Mouse (Mus musculus) bone marrow macrophage, adult 2 months (primary cell): Measurements from ENCODE around the gene Tnfrsf13c.

ENCODE experiments used
- CTCF ChIP-seq: IDR thresholded peaks from 2 replicates; pipeline ENCODE4 v1.5.1; 2012; ENCODE audit warnings: low read depth, mild to moderate bottlenecking, low read length, moderate library complexity
- POLR2A ChIP-seq: IDR thresholded peaks from 2 replicates; pipeline ENCODE4 v1.6.1; 2012; ENCODE audit warnings: mild to moderate bottlenecking, low read depth, low read length, borderline replicate concordance

GRCm38 (mm10) chr15:82231591-82232378 lies 7.6 kb upstream of the Tnfrsf13c start:
- TF ChIP-seq CTCF (no peak), POLR2A (no peak)
